Mouse (Mus musculus) activated CD4-positive, CD25-positive, alpha-beta regulatory T cell (primary cell): ENCODE data around the gene Prr15. TPM values are rescaled to one million over a fixed set of nuclear protein-coding genes. Genes with fewer than 3 reads are reported as not detected.

ENCODE experiments used
- polyA plus RNA-seq, 2 experiments: library from polyadenylated mRNA; unstranded; fragments of 100-300 nt; shearing (Covaris generic); gene quantifications; one replicate each; pipeline ENCODE4 v1.2.1; 2017

The Prr15 gene
- polyA plus RNA-seq = under 1 TPM in 1 of 2 experiments, not detected in 1; 0.22 TPM

GRCm38 (mm10) chr6:54325246-54325885 lies at the start of gene Prr15:
Gene Prr15 (plus strand): TSS chr6:54325835.

Other genes with a start within 250 kb of the Prr15 start
- gene Wipf3, start 103.8 kb downstream of the Prr15 start, polyA plus RNA-seq = under 1 TPM in 1 of 2 experiments, not detected in 1; 0.25 TPM
- gene Scrn1, start 240.7 kb downstream of the Prr15 start, polyA plus RNA-seq = under 1 TPM in 1 of 2 experiments, not detected in 1; 0.60 TPM